Mouse (Mus musculus): ENCODE measurements around the gene H2al1a.
"Not testable (repeated sequence)": the region's sequence is repeated elsewhere in the genome, so short reads cannot be mapped to it uniquely, and the experiment has no call there.

Gene H2al1a

GRCm38 (mm10) chrX:11298957-11299356 lies at the start of gene H2al1a:
TSS of gene H2al1a (plus strand) at chrX:11299257.
- not testable (repeated sequence) for DNase-seq

- no peak for DNase-seq
Measured at GRCm38 (mm10) chrX:11250155-11250554, 48.9 kb upstream of the H2al1a start.

GRCm38 (mm10) chrX:11254062-11254461 lies 45.0 kb upstream of the H2al1a start:
- DNase-seq, result no peak

DNA sequence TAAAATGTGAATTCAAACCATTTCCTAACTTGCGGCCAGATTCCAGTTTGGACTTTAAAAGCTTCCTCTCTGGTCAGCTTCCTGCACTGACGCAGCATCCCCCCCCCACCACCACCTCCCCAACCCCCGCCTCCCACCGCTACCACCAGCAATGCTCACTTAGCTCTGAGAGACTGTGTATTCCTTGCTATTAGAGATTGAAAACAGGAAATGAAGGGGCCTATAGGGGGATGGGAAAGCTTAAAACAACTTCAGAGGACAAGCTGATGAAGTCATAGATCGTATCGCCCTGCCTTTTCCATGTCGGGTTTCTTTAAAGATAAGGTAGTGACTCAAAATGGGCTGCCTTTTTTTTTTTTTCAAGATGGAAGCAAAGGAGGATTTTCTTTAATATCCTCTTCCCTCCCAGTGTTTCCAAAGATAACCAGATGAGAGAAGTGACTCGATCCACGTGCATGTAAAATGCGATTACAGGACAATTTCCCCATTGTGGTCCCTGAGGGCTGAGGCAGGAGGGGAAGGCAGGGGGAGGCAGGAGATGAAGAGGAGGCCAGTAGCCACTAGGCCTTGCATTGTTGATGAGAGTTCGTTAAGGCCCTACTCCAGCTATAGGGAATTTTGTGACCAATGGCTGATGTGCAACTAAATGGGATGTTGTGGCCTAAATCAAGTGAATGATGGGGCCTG lies 44.4 kb upstream of the H2al1a start:
- no peak for DNase-seq

DNA sequence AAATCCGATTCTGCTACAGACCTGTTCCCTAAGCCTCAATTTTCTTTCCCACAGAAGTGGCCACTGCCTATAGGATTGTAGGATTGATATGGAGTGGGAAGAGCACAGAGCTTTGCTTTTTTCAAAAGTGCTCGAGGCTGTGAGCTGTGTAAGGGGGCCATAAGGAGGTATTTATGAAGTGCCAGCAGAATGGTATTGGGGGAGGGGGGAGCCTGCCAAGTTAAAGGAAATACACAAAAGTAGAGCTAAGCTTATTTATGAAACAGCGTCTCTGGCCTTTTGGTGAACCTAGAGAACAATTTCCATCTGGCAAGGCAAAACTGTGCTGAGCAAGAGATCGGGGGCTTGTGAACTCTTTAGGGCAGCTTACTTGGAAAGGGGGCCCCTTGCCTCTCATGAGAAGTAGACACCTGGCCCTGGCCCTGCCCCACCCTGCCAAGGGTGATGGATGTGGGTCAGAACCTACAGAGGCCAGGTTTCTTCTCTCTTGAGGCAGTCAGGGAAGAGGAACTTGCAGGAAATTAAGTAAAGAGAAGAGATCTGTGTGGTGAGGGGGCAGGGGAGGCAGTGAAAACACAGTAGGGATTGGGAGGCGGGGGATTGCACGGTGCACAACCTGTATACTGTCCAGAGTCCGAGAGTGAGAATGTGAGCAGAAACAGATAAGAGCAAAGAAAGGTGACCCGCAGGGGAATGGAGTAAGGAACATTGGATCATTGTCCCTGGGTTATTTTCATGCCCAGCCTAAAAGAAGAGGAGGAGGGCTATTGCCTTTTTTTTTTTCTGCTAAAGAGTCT lies 43.3 kb upstream of the H2al1a start:
- DNase-seq, result no peak

DNA sequence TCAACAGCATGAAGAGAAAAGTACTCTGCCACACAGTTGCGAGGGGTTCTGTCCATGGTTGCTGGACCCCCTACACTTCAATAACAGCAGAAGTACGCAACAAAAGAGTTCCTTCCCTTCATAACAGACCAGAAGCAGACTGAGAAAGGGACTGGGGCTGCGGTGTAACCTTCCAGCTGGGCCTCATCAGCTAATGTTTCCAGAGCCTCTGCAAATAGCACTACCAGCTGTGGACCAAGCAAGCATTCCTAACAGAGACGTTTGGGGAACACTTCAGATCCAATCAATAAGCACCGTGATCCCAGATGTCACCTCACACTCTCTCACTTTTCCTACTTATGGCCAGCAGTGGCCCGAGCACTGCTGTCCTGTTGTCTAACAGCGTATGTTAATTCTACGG lies 34.1 kb upstream of the H2al1a start:
- DNase-seq, result no peak

DNA sequence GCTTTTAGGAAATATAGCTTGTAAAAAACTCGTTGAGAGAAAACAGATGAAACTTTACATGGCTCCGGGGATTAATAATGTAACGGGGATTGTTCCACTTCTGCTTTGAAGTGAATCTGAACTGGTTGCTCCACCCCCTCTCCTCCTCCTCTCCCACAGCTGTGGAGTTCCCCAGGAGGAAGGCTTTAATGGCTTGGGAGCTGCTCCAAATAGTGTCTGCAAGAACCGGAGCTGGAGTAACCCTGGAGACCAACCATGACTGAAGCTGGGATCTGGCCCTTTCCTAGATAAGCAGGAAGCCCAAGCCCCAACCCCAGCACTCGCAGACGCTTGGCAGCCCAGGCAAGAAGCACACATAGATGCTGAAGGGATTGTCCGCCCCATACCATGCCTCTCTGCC lies 31.3 kb upstream of the H2al1a start:
- no peak for DNase-seq

- peak; percentile 22 for DNase-seq
Measured at GRCm38 (mm10) chrX:11269074-11269473, 30.0 kb upstream of the H2al1a start.

DNA sequence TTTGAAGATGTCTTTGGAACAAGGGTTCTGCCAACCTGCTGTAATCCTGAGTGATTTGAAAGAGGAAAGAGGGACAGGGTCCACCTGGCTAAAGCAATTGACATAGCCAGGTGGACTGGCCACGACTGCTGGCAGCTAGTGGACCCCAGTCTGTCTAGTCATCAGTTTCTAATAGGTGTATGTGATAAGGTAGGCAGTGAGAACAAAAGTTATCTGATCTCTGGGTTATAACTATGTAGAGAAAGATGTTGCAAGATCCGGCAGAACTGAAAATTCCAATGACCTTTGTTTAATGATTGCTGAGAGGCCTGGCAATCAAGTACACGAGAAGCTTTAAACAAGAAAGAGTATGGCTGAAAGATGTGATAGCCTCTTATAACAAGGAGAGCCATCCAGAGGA lies 25.9 kb upstream of the H2al1a start:
- no peak for DNase-seq

DNA sequence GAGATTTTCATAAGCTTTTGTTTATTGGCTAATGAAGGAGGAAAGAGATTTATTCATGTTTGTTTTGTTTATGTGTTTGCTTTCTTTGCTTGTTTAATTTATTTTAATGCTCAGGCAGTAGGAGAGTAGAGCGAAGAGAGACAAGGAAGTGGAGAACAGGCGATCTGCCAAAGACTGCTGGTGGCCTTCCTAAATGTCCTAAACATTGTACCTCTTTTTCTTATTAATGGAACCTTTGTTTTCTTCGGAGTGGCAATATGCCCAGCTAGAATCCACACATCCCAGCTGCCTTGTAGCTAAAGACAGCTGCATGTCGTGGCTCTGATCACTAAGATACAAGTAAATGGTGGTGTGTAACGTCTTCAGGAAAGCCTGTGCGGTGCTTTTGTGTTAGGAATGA lies 22.0 kb upstream of the H2al1a start:
- DNase-seq, result no peak

DNA sequence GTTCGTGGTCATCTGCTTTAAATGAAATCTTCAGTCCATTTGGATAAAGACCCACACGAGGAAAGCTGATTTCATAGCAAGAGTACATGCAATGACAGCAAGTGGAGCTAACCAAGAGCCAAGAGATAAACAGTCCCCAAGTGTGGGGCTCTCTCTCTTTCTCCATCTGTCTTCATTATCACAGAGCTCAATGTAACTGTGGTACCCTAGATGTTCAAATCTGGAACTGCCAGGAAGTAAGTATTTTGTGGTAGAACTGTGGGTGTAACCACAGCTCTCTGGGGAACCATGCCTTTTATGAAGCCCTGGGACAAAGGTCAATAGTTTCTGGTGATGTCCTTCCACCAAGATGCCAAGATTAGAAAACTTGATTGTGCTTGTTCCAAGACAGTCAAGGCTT lies 18.3 kb upstream of the H2al1a start:
- DNase-seq, result no peak

- no peak for DNase-seq
Measured at GRCm38 (mm10) chrX:11288306-11288882, 10.7 kb upstream of the H2al1a start.

GRCm38 (mm10) chrX:11289244-11289643 lies 9.8 kb upstream of the H2al1a start:
- no peak for DNase-seq

DNA sequence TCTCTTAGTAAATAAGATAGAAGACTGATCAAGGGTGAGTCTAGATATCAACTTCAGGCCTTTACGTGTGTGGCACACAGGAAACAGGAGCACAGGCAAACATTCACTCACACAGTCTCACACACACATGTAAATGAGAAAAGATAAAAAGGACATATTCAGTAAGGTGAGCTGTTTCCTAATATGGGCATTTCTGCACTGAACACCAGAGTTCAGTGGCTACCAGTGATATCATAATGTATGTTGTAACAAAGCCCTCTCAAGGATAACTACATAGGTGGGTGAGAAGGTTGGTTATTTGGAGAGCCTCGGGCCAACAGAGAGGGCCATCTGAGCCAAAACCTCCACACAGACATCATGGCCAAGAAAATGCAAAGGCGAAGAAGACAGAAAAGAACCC lies 3.1 kb downstream of the H2al1a start, which contains the start of gene H2al1b:
TSS of gene H2al1b (plus strand) at position 301 of the 400 bp plus-strand sequence.
- not testable (repeated sequence) for DNase-seq

- DNase-seq, result not testable (repeated sequence)
Measured at GRCm38 (mm10) chrX:11305355-11305754, 6.3 kb downstream of the H2al1a start, which contains the start of gene H2al1c. TSS of gene H2al1c (plus strand) at chrX:11305655.

DNA sequence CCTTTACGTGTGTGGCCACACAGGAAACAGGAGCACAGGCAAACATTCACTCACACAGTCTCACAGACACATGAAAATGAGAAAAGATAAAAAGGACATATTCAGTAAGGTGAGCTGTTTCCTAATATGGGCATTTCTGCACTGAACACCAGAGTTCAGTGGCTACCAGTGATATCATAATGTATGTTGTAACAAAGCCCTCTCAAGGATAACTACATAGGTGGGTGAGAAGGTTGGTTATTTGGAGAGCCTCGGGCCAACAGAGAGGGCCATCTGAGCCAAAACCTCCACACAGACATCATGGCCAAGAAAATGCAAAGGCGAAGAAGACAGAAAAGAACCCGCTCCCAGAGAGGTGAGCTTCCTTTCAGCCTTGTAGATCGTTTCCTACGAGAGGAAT lies 9.5 kb downstream of the H2al1a start, which contains the start of gene H2al1d:
TSS of gene H2al1d (plus strand) at position 301 of the 400 bp plus-strand sequence.
- not testable (repeated sequence) for DNase-seq

DNA sequence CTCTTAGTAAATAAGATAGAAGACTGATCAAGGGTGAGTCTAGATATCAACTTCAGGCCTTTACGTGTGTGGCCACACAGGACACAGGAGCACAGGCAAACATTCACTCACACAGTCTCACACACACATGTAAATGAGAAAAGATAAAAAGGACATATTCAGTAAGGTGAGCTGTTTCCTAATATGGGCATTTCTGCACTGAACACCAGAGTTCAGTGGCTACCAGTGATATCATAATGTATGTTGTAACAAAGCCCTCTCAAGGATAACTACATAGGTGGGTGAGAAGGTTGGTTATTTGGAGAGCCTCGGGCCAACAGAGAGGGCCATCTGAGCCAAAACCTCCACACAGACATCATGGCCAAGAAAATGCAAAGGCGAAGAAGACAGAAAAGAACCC lies 12.6 kb downstream of the H2al1a start, which contains the start of gene H2al1e:
TSS of gene H2al1e (plus strand) at position 301 of the 400 bp plus-strand sequence.
- DNase-seq, result not testable (repeated sequence)

GRCm38 (mm10) chrX:11314858-11315257 lies 15.8 kb downstream of the H2al1a start, which contains the start of gene H2al1f:
TSS of gene H2al1f (plus strand) at chrX:11315158.
- DNase-seq, result not testable (repeated sequence)

DNA sequence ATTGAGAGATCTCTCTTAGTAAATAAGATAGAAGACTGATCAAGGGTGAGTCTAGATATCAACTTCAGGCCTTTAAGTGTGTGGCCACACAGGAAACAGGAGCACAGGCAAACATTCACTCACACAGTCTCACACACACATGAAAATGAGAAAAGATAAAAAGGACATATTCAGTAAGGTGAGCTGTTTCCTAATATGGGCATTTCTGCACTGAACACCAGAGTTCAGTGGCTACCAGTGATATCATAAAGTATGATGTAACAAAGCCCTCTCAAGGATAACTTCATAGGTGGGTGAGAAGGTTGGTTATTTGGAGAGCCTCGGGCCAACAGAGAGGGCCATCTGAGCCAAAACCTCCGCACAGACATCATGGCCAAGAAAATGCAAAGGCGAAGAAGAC lies 18.9 kb downstream of the H2al1a start, which contains the start of gene H2al1g:
TSS of gene H2al1g (plus strand) at position 301 of the 400 bp plus-strand sequence.
- not testable (repeated sequence) for DNase-seq

GRCm38 (mm10) chrX:11321192-11321591 lies 22.1 kb downstream of the H2al1a start, which contains the start of gene H2al1h:
TSS of gene H2al1h (plus strand) at chrX:11321492.
- DNase-seq, result not testable (repeated sequence)

DNA sequence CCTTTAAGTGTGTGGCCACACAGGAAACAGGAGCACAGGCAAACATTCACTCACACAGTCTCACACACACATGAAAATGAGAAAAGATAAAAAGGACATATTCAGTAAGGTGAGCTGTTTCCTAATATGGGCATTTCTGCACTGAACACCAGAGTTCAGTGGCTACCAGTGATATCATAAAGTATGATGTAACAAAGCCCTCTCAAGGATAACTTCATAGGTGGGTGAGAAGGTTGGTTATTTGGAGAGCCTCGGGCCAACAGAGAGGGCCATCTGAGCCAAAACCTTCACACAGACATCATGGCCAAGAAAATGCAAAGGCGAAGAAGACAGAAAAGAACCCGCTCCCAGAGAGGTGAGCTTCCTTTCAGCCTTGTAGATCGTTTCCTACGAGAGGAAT lies 25.3 kb downstream of the H2al1a start, which contains the start of gene H2al1i:
TSS of gene H2al1i (plus strand) at position 301 of the 400 bp plus-strand sequence.
- DNase-seq, result not testable (repeated sequence)

DNA sequence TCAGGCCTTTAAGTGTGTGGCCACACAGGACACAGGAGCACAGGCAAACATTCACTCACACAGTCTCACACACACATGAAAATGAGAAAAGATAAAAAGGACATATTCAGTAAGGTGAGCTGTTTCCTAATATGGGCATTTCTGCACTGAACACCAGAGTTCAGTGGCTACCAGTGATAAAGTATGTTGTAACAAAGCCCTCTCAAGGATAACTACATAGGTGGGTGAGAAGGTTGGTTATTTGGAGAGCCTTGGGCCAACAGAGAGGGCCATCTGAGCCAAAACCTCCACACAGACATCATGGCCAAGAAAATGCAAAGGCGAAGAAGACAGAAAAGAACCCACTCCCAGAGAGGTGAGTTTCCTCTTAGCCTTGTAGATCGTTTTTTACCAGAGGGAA lies 28.5 kb downstream of the H2al1a start, which contains the start of gene H2al1j:
TSS of gene H2al1j (plus strand) at position 301 of the 400 bp plus-strand sequence.
- DNase-seq, result not testable (repeated sequence)

DNA sequence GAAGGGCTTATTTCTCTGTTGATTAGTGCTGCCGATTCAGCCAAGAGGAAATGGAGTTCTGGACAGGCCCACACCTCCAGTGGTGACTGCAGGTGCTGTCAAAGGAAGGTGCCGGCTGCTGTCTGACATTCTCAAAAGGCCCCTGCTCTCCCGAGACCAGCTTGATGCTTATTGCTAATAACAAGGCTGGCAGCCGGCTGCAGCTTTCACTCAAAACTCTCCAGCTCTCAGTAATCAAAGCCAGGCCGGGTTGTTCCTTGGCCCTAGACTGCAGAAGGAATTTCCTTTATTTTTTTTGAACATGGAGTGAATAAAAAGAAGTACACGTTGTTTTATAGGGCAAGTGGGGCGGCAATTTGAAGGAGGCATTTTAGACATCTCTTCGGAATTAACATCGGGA lies 46.7 kb downstream of the H2al1a start:
- peak; percentile 25 for DNase-seq

All from cerebellum, adult 9-10 months (tissue).